Mouse (Mus musculus): Measurements from ENCODE around the gene Prlh.

DNA sequence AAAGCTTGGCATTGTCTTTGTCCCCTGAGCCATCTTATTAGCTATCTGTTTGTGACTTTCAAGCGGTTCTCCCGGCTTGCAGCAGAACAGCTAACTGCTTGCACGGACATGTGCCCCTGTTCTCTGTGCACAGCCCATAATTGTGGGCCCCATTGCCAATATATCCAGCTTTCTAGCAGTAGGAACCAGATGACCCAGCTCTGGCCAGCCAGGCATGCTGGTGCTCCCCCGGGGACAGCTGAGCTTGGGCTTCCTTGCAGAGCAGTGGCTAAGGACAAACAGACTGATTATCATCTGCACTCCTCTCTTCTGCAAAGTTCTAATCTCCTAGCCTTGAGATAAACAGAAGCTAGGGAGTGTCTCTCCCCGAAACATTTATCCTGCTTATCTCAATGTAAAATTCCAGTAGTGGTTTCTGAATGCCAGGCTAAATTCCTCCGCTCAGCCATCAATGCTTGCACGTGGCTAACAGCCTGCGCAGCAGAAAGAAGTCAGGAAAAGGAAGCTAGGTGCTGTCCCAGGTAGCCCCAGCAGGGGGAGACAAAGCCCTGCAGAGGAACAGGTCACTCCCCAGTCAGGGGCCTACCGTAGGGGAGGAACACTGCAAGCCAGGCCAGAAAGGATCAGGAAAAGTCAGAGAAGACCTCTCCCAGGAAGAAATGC, 20.1 kb downstream of the Prlh start:
- no peak for TF ChIP-seq POLR2A (IDR thresholded peaks at IDR 0.05; ENCODE audit: extremely low read depth, insufficient read depth, low read length)
- peak; percentile 98 for TF ChIP-seq CTCF (IDR thresholded peaks at IDR 0.05; ENCODE audit: low read depth, low read length)

Measured in liver, adult 2 months (tissue).